Mouse (Mus musculus) embryonic facial prominence, embryonic 13.5 days (tissue): ENCODE results near the gene Tspan4. TPM values are rescaled to one million over a fixed set of nuclear protein-coding genes. Genes with fewer than 3 reads are reported as not detected.
"Not testable (repeated sequence)": the region's sequence is repeated elsewhere in the genome, so short reads cannot be mapped to it uniquely, and the experiment has no call there.

Experiments used
- ATAC-seq: fragments of 200-750 bp; cut with Nextera tagmentation; 2 replicates; pipeline ENCODE4 v1.8.0; 2017; ENCODE audit warnings: low read depth; ENCODE audit not compliant: insufficient number of reproducible peaks, insufficient read depth, low FRiP score, low TSS enrichment
- H3K27ac ChIP-seq: fragments of 300-500 bp; sonication (generic); 2 replicates; pipeline ENCODE4 v1.5.1; 2015; ENCODE audit warnings: moderate library complexity, mild to moderate bottlenecking, inconsistent platforms
- H3K27me3 ChIP-seq: fragments of 300-500 bp; sonication (generic); 2 replicates; pipeline ENCODE4 v1.6.1; 2015; ENCODE audit warnings: mild to moderate bottlenecking, inconsistent platforms
- H3K36me3 ChIP-seq: fragments of 300-500 bp; sonication (generic); 2 replicates; pipeline ENCODE4 v1.6.1; 2015; ENCODE audit warnings: mild to moderate bottlenecking, inconsistent platforms
- H3K4me1 ChIP-seq: fragments of 300-500 bp; sonication (generic); 2 replicates; pipeline ENCODE4 v1.6.1; 2015; ENCODE audit warnings: inconsistent platforms
- H3K4me2 ChIP-seq: fragments of 300-500 bp; sonication (generic); 2 replicates; pipeline ENCODE4 v1.6.1; 2015; ENCODE audit warnings: moderate library complexity, mild to moderate bottlenecking, inconsistent platforms
- H3K4me3 ChIP-seq: fragments of 300-500 bp; sonication (generic); 2 replicates; pipeline ENCODE4 v1.5.1; 2015; ENCODE audit warnings: mild to moderate bottlenecking, inconsistent platforms
- H3K9ac ChIP-seq: fragments of 300-500 bp; sonication (generic); 2 replicates; pipeline ENCODE4 v1.6.1; 2015; ENCODE audit warnings: mild to moderate bottlenecking, inconsistent platforms
- H3K9me3 ChIP-seq: fragments of 300-500 bp; sonication (generic); 2 replicates; pipeline ENCODE4 v1.6.1; 2016; ENCODE audit warnings: inconsistent platforms
- WGBS: fragments of 180-500 bp; shearing (Covaris S2); methylation state at CpG from one replicate; pipeline ENCODE4 v1.1.7; 2015; ENCODE audit warnings: mixed read lengths; 5-methylcytosine and 5-hydroxymethylcytosine counted together
- polyA plus RNA-seq: library from polyadenylated mRNA; unstranded; fragments of >200 nt; fragmentation: Nextera tagmentation; extraction: Ambion mirVana; gene quantifications from 2 replicates; pipeline ENCODE4 v1.2.1, GENCODE M21; 2015

Gene Tspan4
- polyA plus RNA-seq, 1 experiment from 2014 or later = 46.4 TPM

GRCm38 (mm10) chr7:141440613-141441012 is 34.4 kb upstream of the Tspan4 start:
- 23% methylated on average over 6 of the region's 6 CpGs for WGBS
- no peak overlapping the region for H3K27ac ChIP-seq
- no peak for ATAC-seq
- no peak overlapping the region for H3K4me3 ChIP-seq
- H3K27me3 ChIP-seq = no peaks in the 10 kb centered on the region
- peaks cover 38% of the 10 kb centered on the region for H3K36me3 ChIP-seq
- H3K9me3 ChIP-seq = no peaks in the 10 kb centered on the region
- no peak overlapping the region for H3K9ac ChIP-seq
- H3K4me2 ChIP-seq = 0 out of 2 replicates have a peak overlapping the region, but pooled peaks have one; percentile 7
- H3K4me1 ChIP-seq = peaks cover 57% of the 10 kb centered on the region

GRCm38 (mm10) chr7:141441460-141441859 is 33.6 kb upstream of the Tspan4 start:
- no peak overlapping the region for H3K27ac ChIP-seq
- H3K4me3 ChIP-seq = 0 out of 2 replicates have a peak overlapping the region, but pooled peaks have one; percentile 52
- 90% methylated on average over 9 of the region's 9 CpGs for WGBS
- H3K9ac ChIP-seq = peak overlapping the region; percentile 75
- 0 out of 2 replicates have a peak overlapping the region, but pooled peaks have one; percentile 5 for H3K4me2 ChIP-seq
- no peaks in the 10 kb centered on the region for H3K9me3 ChIP-seq
- H3K36me3 ChIP-seq = peaks cover 38% of the 10 kb centered on the region
- no peak for ATAC-seq
- no peaks in the 10 kb centered on the region for H3K27me3 ChIP-seq
- peaks cover 49% of the 10 kb centered on the region for H3K4me1 ChIP-seq

GRCm38 (mm10) chr7:141442199-141442598 is 32.8 kb upstream of the Tspan4 start:
- Histone ChIP-seq H3K27ac (no peak overlapping the region), H3K9me3 (no peaks in the 10 kb centered on the region), H3K27me3 (no peaks in the 10 kb centered on the region), H3K4me3 (peak overlapping the region; percentile 52), H3K9ac (peak overlapping the region; percentile 75), H3K4me1 (peaks cover 46% of the 10 kb centered on the region), H3K4me2 (peak overlapping the region; percentile 86), H3K36me3 (peaks cover 38% of the 10 kb centered on the region)
- WGBS = 89% methylated on average over 13 of the region's 13 CpGs
- no peak for ATAC-seq

GRCm38 (mm10) chr7:141443081-141443821 is 31.8 kb upstream of the Tspan4 start:
- peak overlapping the region; percentile 53 for H3K27ac ChIP-seq
- H3K4me1 ChIP-seq = peaks cover 40% of the 10 kb centered on the region
- H3K9ac ChIP-seq = peak overlapping the region; percentile 75
- H3K9me3 ChIP-seq = no peaks in the 10 kb centered on the region
- H3K4me2 ChIP-seq = peak overlapping the region; percentile 86
- peak overlapping the region; percentile 52 for H3K4me3 ChIP-seq
- H3K36me3 ChIP-seq = peaks cover 34% of the 10 kb centered on the region
- ATAC-seq = 0 out of 2 replicates have a peak, but pooled peaks have one; percentile 0
- WGBS = 19% methylated on average over 12 of the region's 12 CpGs
- no peaks in the 10 kb centered on the region for H3K27me3 ChIP-seq

GRCm38 (mm10) chr7:141443828-141444237 is 31.2 kb upstream of the Tspan4 start, which contains the start of gene Pidd1:
Gene Pidd1 (minus strand): TSS chr7:141444025.
- H3K4me2 ChIP-seq = peak within 1 kb of the TSS; percentile 86
- H3K4me3 ChIP-seq = peak within 1 kb of the TSS; percentile 52
- peak within 1 kb of the TSS; percentile 53 for H3K27ac ChIP-seq
- WGBS = under 1% methylated on average over 25 of the region's 25 CpGs
- ATAC-seq = peak; percentile 58
- H3K4me1 ChIP-seq = peaks cover 46% of the 10 kb centered on the region
- peak within 1 kb of the TSS; percentile 75 for H3K9ac ChIP-seq
- peaks cover 33% of the 10 kb centered on the region for H3K36me3 ChIP-seq
- H3K27me3 ChIP-seq = no peaks in the 10 kb centered on the region
- H3K9me3 ChIP-seq = no peaks in the 10 kb centered on the region

- ATAC-seq, H3K27ac ChIP-seq, H3K27me3 ChIP-seq, H3K9ac ChIP-seq, H3K9me3 ChIP-seq, H3K4me3 ChIP-seq: not testable (repeated sequence)
- H3K4me2 ChIP-seq = peak overlapping the region; percentile 76
- WGBS = 83% methylated on average over 3 of the region's 3 CpGs
- peaks cover 34% of the 10 kb centered on the region for H3K36me3 ChIP-seq
- H3K4me1 ChIP-seq = peaks cover 46% of the 10 kb centered on the region
These were observed 28.7 kb upstream of the Tspan4 start for GRCm38 (mm10) chr7:141446374-141446773.

- H3K36me3 ChIP-seq = peaks cover 39% of the 10 kb centered on the region
- H3K9me3 ChIP-seq = no peaks in the 10 kb centered on the region
- peaks cover 37% of the 10 kb centered on the region for H3K4me1 ChIP-seq
- H3K27ac ChIP-seq = peak within 1 kb of the TSS; percentile 87
- H3K9ac ChIP-seq = peak within 1 kb of the TSS; percentile 95
- peak; percentile 85 for ATAC-seq
- peak within 1 kb of the TSS; percentile 76 for H3K4me2 ChIP-seq
- H3K4me3 ChIP-seq = peak within 1 kb of the TSS; percentile 81
- H3K27me3 ChIP-seq = no peaks in the 10 kb centered on the region
- under 1% methylated on average over 63 of the region's 63 CpGs for WGBS
These were observed 27.7 kb upstream of the Tspan4 start, which contains the start of gene Rplp2 for GRCm38 (mm10) chr7:141447110-141447991. Gene Rplp2 (plus strand): TSS chr7:141447370.

GRCm38 (mm10) chr7:141451928-141452327 is 23.1 kb upstream of the Tspan4 start:
- no peak overlapping the region for H3K4me3 ChIP-seq

GRCm38 (mm10) chr7:141453636-141454035 is 21.4 kb upstream of the Tspan4 start:
- Histone ChIP-seq H3K4me3 (no peak overlapping the region), H3K4me2 (no peak overlapping the region), H3K9ac (no peak overlapping the region), H3K9me3 (no peaks in the 10 kb centered on the region), H3K4me1 (peaks cover 24% of the 10 kb centered on the region), H3K27me3 (peaks cover 17% of the 10 kb centered on the region), H3K36me3 (peaks cover 37% of the 10 kb centered on the region), H3K27ac (no peak overlapping the region)
- WGBS = 78% methylated on average over 2 of the region's 2 CpGs
- ATAC-seq = no peak

More at GRCm38 (mm10) chr7:141451928-141452327, 23.1 kb upstream of the Tspan4 start:
- H3K27me3 ChIP-seq = peaks cover 10% of the 10 kb centered on the region; the same call in 1 of the 2 replicates
- H3K4me2 ChIP-seq = no peak overlapping the region
- no peak overlapping the region for H3K27ac ChIP-seq
- H3K9ac ChIP-seq = no peak overlapping the region
- peaks cover 40% of the 10 kb centered on the region for H3K36me3 ChIP-seq
- ATAC-seq = no peak
- peaks cover 29% of the 10 kb centered on the region for H3K4me1 ChIP-seq
- H3K9me3 ChIP-seq = no peaks in the 10 kb centered on the region

GRCm38 (mm10) chr7:141454967-141455551 is 20.0 kb upstream of the Tspan4 start, which contains the start of gene Pnpla2:
Gene Pnpla2 (plus strand): TSS chr7:141455198.
- H3K27ac ChIP-seq = peak within 1 kb of the TSS; percentile 28; the same call in 1 of the 2 replicates
- peaks cover 27% of the 10 kb centered on the region for H3K36me3 ChIP-seq
- H3K4me2 ChIP-seq = peak within 1 kb of the TSS; percentile 98
- peaks cover 15% of the 10 kb centered on the region for H3K4me1 ChIP-seq
- peak; percentile 73 for ATAC-seq
- no peaks in the 10 kb centered on the region for H3K9me3 ChIP-seq
- H3K4me3 ChIP-seq = peak within 1 kb of the TSS; percentile 66
- peaks cover 31% of the 10 kb centered on the region for H3K27me3 ChIP-seq
- peak within 1 kb of the TSS; percentile 76 for H3K9ac ChIP-seq
- under 1% methylated on average over 39 of the region's 45 CpGs for WGBS
